Mouse (Mus musculus) erythroid progenitor cell, adult 5-6 weeks (primary cell): Measurements from ENCODE around the gene Tcf23. TPM values are rescaled to one million over a fixed set of nuclear protein-coding genes. Genes with fewer than 3 reads are reported as not detected.

Experiments used
- ATAC-seq: replicated peaks from 2 replicates; pipeline ENCODE4 v1.8.0; 2016; ENCODE audit warnings: moderate number of reproducible peaks, mild to moderate bottlenecking, moderate TSS enrichment, inconsistent platforms; ENCODE audit not compliant: poor library complexity, low FRiP score, severe bottlenecking
- total RNA-seq, 2 experiments: library from RNA; stranded (forward) in 1 of 2; stranded (reverse) in 1 of 2; fragments of 150-400 nt in 1 of 2; fragments of 186-747, 209-891 nt in 1 of 2; gene quantifications; 2 replicates each; pipeline versions ENCODE4 v1.2.3 to v1.2.4; 2015 to 2017; ENCODE audit warnings: low replicate concordance in 2 of 2

Tcf23 gene
- total RNA-seq, 2 experiments from 2014 or later = not detected

GRCm38 (mm10) chr5:30948620-30949019, 19.8 kb upstream of the Tcf23 start:
- no peak for ATAC-seq

GRCm38 (mm10) chr5:30949654-30950326, 18.7 kb upstream of the Tcf23 start:
- peak; percentile 86 for ATAC-seq

- ATAC-seq = no peak
Measured at GRCm38 (mm10) chr5:30950451-30950850, 18.0 kb upstream of the Tcf23 start.

- no peak for ATAC-seq
Measured at GRCm38 (mm10) chr5:30950922-30951321, 17.5 kb upstream of the Tcf23 start.

- ATAC-seq = no peak
Measured at GRCm38 (mm10) chr5:30951706-30952105, 16.8 kb upstream of the Tcf23 start.

DNA sequence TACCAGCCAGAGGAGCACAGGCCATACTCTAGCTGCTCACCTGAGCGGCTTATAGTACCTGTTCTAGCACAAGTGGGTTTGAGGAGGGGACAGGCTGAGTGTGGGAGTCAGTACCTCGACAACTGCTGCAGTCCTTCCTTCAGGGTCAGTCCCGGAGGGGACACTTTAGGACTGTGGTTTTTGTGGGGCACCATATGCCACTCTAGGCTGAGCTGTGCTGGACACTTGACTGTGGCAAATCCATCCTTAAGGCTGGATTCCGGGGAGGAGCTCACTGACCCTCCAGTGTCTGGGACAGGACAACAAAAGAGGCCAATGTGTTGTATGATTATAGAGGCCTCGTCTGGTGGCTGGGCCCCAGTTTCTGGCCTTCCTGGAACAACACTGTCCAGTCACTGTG, 15.9 kb upstream of the Tcf23 start:
- no peak for ATAC-seq

GRCm38 (mm10) chr5:30954065-30954464, 14.4 kb upstream of the Tcf23 start:
- no peak for ATAC-seq

DNA sequence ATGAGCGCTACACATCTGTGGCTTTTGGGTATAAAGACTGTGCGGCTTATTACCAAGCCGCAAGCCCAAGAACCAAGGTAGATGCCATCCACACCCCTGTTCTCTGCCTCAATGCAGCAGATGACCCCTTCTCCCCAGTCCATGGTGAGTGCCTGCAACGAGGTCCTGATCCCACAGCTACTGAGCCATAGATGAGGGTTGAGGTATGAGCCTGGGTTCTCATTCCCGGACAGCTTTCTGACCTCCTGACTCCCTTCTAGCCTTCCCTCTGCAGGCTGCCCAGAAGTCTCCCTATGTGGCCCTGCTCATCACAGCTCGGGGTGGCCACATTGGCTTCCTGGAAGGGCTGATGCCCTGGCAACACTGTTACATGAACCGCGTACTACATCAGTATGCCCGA, 13.9 kb upstream of the Tcf23 start:
- ATAC-seq = no peak

- ATAC-seq = no peak
Measured at GRCm38 (mm10) chr5:30955751-30956150, 12.7 kb upstream of the Tcf23 start.

DNA sequence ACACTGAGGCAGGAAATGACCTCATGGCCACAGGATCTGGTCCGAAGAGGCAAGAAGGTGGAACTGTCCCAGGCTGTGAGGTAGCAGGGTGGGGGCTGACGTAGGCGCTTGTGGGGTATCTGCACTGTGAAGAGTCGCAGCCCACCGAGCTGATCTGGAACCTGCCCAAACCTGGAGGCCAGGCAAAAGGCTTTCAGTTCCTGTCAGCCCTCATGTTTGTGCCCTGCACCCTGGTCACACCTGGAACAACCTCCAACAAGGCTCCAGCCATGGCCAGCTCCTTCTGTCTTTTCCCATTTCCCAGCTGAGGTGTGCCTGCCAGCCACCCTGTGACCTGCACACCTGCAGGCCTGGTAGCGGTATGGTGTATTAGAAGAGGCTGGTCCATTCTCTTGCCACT, 10.6 kb upstream of the Tcf23 start:
- no peak for ATAC-seq

DNA sequence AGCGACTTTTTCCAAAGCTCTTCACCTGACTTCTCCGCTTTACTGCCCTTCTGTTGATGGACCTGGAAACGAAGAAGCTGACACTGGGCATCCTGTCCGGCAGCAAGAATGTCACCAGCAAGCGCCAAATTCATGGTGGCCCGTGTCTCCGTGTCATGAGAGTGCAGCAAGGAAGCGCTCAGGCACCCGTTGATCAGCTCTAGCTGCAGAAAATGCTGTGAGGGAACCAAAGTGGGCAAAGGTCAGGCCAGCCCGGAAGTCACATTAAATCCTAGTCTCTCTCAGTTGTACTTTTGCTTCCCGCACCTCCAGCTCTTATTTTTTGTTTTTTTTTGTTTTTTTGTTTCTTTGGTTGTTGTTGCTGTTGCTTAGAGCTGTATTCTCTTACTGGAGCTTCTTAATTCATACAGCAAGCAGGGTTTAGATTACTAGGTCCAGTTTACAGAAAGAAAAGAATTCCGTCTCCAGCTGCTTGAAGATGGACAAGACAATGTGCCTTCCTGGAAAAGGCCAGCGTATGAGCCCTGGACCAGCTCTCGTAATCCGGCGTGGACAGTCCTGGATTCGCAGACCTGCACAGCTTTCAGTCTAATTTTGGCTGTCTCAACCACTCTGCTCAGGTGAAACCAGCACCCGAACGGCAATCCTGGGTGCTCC, 9.1 kb upstream of the Tcf23 start:
- no peak; the same call in 1 of the 2 replicates for ATAC-seq

GRCm38 (mm10) chr5:30959966-30960501, 8.4 kb upstream of the Tcf23 start, which contains the start of gene Preb:
Preb (minus strand) TSS chr5:30960361.
- peak; percentile 95 for ATAC-seq

DNA sequence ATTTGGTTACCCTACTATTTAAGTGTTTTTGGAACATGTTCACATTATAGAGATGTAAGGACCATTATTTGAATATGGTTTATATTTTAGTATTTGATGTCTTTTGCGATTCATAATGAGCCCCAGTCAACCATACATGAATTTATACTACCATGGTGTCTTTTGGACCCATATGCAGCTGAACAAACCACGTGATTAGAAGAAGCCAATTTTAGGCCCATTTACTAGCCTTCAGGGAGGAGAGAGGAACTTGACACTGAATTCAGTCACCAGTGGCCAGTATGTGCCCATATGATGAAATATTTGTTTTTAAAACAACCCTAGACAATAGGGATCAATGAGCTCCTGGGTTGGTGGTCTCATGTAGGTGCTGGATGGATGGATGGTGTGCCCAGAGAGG, 7.6 kb upstream of the Tcf23 start:
- no peak for ATAC-seq

GRCm38 (mm10) chr5:30961545-30962505, 6.6 kb upstream of the Tcf23 start:
- ATAC-seq = no peak

DNA sequence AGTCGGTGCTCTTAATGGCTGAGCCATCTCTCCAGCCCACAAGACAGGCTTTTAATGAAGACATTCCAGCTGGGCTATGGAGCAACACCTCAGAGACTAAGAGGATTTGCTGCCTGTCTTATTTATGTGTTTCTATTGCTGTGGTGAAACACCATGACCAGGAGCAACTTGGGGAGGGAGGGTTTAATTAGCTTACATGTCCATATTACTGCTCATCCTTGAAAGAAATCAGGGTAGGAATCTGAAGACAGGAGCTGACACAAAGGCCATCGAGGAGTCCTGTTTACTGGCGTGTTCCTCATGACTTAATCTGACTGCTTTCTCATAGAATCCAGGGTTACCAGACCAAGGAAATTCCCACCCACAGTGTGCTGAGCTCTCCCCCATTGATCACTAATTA, 4.5 kb upstream of the Tcf23 start:
- no peak for ATAC-seq

DNA sequence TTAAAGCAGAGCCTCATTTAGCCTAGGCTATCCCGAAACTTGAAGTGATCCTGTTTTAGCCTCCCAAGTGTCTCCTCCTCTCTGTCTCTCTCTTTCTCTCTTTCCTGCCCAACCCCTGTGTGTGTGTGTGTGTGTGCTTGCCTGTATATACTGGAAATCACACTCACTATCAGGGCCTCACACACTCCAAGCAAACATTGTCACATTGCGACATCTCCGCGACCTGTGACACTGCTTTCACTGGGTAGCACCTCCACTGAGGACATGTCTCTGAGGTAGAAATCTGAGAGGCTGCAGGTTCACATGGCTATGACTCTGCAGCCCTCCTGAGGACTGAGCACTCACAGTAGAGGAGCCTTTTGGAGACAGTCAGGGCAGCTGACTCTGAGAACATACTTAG, 2.3 kb upstream of the Tcf23 start:
- ATAC-seq = no peak

- no peak for ATAC-seq
Measured at GRCm38 (mm10) chr5:30969440-30969839, 978 bp downstream of the Tcf23 start.

DNA sequence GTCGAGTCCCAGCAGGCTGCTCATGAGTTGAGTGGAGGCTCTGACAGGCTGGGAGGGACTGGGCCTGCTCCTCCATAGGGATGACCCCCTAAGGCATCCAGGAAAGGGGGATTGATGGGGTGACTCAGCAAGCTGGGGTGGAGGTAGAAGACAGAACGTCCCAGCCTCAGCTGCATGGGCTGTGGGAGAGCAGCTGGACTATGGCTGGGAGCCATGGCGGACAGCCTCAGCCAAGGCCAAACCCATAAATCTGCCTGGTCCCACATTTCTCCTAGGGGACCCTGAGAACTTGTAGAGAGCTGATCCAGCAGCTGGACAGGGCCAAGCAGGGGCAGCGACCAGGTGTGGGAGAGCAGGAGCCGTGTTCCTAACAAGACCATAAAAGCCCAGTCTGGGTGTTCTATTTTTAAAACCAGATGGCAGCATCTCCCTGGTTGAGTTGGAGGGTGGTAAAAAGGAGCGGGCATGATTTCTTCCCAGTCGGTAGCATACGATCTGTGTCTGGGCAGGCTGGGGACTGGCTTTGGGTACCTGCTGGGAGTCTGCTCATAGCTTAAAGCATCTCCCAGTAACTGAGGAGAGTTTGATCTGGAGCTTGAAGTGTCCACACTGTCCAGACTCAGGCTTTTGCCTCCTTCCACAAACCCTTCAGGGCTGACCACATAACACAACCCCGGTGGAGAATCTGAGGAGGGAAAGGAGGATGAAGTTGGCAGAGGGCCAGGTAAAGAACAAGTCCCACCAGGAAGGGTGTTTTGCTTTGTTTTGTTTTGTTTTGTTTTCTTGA, 6.6 kb downstream of the Tcf23 start:
- no peak for ATAC-seq

GRCm38 (mm10) chr5:30982357-30982756, 13.9 kb downstream of the Tcf23 start:
- no peak for ATAC-seq
